Mouse (Mus musculus): ENCODE measurements around the gene Kcnma1. TPM values are rescaled to one million over a fixed set of nuclear protein-coding genes. Genes with fewer than 3 reads are reported as not detected.

The Kcnma1 gene
- polyA plus RNA-seq, 1 experiment: 75.1 TPM

GRCm38 (mm10) chr14:23253154-23253553 lies 761.1 kb downstream of the Kcnma1 start:
- H3K4me1 ChIP-seq (ENCODE audit: control insufficient read depth, insufficient read depth, low read length): no peaks in the 10 kb centered on the region
- no peak overlapping the region for H3K27ac ChIP-seq (ENCODE audit: insufficient read depth, low read depth, low read length)
- TF ChIP-seq POLR2A (IDR thresholded peaks at IDR 0.05; ENCODE audit: insufficient read depth, low read depth, low read length) (no peak), CTCF (IDR thresholded peaks at IDR 0.05; ENCODE audit: insufficient read depth, low read depth, low read length) (no peak)
- H3K4me3 ChIP-seq (ENCODE audit: insufficient read depth, low read depth, low read length): no peak overlapping the region
- WGBS: 89% methylated on average over 4 of the region's 4 CpGs

- Histone ChIP-seq H3K4me3 (ENCODE audit: insufficient read depth, low read depth, low read length) (no peak overlapping the region), H3K27ac (ENCODE audit: insufficient read depth, low read depth, low read length) (no peak overlapping the region), H3K4me1 (ENCODE audit: control insufficient read depth, insufficient read depth, low read length) (no peaks in the 10 kb centered on the region)
- TF ChIP-seq POLR2A (IDR thresholded peaks at IDR 0.05; ENCODE audit: insufficient read depth, low read depth, low read length) (no peak), CTCF (IDR thresholded peaks at IDR 0.05; ENCODE audit: insufficient read depth, low read depth, low read length) (no peak)
- 89% methylated on average over 5 of the region's 5 CpGs for WGBS
Measured at GRCm38 (mm10) chr14:23244446-23244845, 769.8 kb downstream of the Kcnma1 start.

GRCm38 (mm10) chr14:23243857-23244256 lies 770.4 kb downstream of the Kcnma1 start:
- H3K4me1 ChIP-seq (ENCODE audit: control insufficient read depth, insufficient read depth, low read length): no peaks in the 10 kb centered on the region
- H3K27ac ChIP-seq (ENCODE audit: insufficient read depth, low read depth, low read length): no peak overlapping the region
- TF ChIP-seq POLR2A (IDR thresholded peaks at IDR 0.05; ENCODE audit: insufficient read depth, low read depth, low read length) (no peak), CTCF (IDR thresholded peaks at IDR 0.05; ENCODE audit: insufficient read depth, low read depth, low read length) (no peak)
- H3K4me3 ChIP-seq (ENCODE audit: insufficient read depth, low read depth, low read length): no peak overlapping the region

Other genes starting within 250 kb of the Kcnma1 start
- gene Dlg5, start 231.4 kb upstream of the Kcnma1 start, polyA plus RNA-seq (2012; ENCODE audit: insufficient read depth, insufficient read length, low replicate concordance, missing spikeins): not detected in 2 replicates

Measured in olfactory bulb, adult 2 months (tissue).